Mouse (Mus musculus): ENCODE data around the gene Ppp1cc. TPM values are rescaled to one million over a fixed set of nuclear protein-coding genes. Genes with fewer than 3 reads are reported as not detected.

The Ppp1cc gene
- polyA plus RNA-seq (2014; fragmentation: Illumina TruSeq; extraction: RNeasy Lipid Tissue Mini Kit (QIAGEN cat#74804); ENCODE audit: low read depth, low replicate concordance), result 357 TPM

DNA sequence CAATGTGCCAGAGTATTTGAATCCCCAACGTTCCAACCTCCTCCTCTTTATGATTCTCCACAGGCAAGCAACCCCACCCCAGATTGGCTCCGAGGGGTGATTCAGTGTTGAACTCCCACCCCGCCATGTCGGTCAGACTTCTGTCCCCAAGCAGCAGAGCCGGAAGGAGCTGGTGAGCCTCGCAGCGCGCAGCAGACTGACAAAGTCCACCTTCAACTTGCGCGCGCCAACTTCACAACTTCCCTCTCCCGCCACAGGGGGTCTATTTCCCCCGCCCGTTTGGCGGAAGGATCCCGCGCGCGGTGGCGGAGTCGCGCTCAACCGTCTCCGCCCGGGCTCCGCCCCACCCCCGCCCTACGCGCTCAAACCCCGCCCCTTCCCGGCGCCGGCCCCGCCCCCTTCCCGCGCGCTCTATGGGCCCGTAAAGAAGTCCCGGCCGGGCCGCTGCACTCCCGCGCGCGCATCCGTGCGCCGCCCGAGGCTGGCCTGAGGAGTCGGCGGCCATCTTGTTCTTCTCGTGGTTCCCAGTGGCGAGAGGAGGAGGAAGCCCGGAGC is at the start of gene Ppp1cc:
Gene Ppp1cc (plus strand): TSS at position 452 of the 555 bp plus-strand sequence.

DNA sequence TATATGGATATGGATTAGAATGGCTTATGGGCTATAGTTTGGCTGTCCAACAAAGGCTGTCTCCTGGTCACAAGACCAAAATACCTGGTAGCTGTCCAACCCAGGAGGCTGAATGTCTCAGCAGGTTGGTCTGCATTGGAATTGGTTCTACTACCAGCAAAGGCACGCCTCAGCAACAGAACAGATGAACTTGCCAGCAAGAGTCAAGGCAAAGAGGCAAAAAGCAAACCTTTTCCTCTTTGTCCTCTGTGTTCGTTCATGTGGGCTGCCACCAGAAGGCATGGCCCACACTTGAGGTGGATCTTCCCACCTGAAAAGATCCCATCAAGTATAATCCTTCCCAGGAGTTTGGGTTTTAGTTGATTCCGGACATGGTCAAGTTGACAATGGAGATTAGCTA is 17.4 kb upstream of the Ppp1cc start, which contains the start of gene Ccdc63:
Gene Ccdc63 (minus strand): TSS at position 101 of the 400 bp plus-strand sequence.

DNA sequence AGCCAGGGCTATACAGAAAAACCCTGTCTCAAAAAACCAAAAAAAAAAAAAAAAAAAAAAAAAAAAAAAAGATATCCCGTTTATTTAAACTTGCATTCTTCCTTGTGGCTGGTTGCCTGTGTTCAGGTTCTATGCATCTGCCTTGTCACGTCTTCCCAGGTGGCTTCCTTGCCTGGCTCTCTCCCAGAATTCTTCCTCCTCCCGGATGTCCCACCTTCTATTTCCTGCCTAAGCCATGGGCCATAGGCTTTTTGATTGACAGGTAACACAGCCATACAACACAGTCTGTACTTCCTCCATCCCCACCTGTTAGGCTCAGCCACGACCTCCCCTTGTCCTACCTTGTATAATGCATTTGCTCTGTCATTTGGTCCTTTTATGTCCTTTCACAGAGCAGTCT is 48.4 kb downstream of the Ppp1cc start, which contains the start of gene Hvcn1:
Gene Hvcn1 (plus strand): TSS at position 330 of the 400 bp plus-strand sequence.

Other genes with a start within 250 kb of the Ppp1cc start
- 0.13 TPM for gene Cux2, start 108.2 kb upstream of the Ppp1cc start, polyA plus RNA-seq (2014; fragmentation: Illumina TruSeq; extraction: RNeasy Lipid Tissue Mini Kit (QIAGEN cat#74804); ENCODE audit: low read depth, low replicate concordance)
- not detected for gene Myl2, start 57.3 kb upstream of the Ppp1cc start, polyA plus RNA-seq (2014; fragmentation: Illumina TruSeq; extraction: RNeasy Lipid Tissue Mini Kit (QIAGEN cat#74804); ENCODE audit: low read depth, low replicate concordance)
- gene Ccdc63, start 17.5 kb upstream of the Ppp1cc start, polyA plus RNA-seq (2014; fragmentation: Illumina TruSeq; extraction: RNeasy Lipid Tissue Mini Kit (QIAGEN cat#74804); ENCODE audit: low read depth, low replicate concordance), result not detected
- gene Hvcn1, start 48.5 kb downstream of the Ppp1cc start, polyA plus RNA-seq (2014; fragmentation: Illumina TruSeq; extraction: RNeasy Lipid Tissue Mini Kit (QIAGEN cat#74804); ENCODE audit: low read depth, low replicate concordance), result 0.79 TPM
- 2.3 TPM for gene Tctn1, start 106.2 kb downstream of the Ppp1cc start, polyA plus RNA-seq (2014; fragmentation: Illumina TruSeq; extraction: RNeasy Lipid Tissue Mini Kit (QIAGEN cat#74804); ENCODE audit: low read depth, low replicate concordance)
- gene Pptc7, start 126.1 kb downstream of the Ppp1cc start, polyA plus RNA-seq (2014; fragmentation: Illumina TruSeq; extraction: RNeasy Lipid Tissue Mini Kit (QIAGEN cat#74804); ENCODE audit: low read depth, low replicate concordance), result 52.6 TPM
- 9.1 TPM for gene Rad9b, start 196.0 kb downstream of the Ppp1cc start, polyA plus RNA-seq (2014; fragmentation: Illumina TruSeq; extraction: RNeasy Lipid Tissue Mini Kit (QIAGEN cat#74804); ENCODE audit: low read depth, low replicate concordance)
- gene Vps29, start 196.1 kb downstream of the Ppp1cc start, polyA plus RNA-seq (2014; fragmentation: Illumina TruSeq; extraction: RNeasy Lipid Tissue Mini Kit (QIAGEN cat#74804); ENCODE audit: low read depth, low replicate concordance), result 129 TPM
- gene Gpn3, start 213.6 kb downstream of the Ppp1cc start, polyA plus RNA-seq (2014; fragmentation: Illumina TruSeq; extraction: RNeasy Lipid Tissue Mini Kit (QIAGEN cat#74804); ENCODE audit: low read depth, low replicate concordance), result 21.3 TPM
- gene Fam216a, start 214.1 kb downstream of the Ppp1cc start, polyA plus RNA-seq (2014; fragmentation: Illumina TruSeq; extraction: RNeasy Lipid Tissue Mini Kit (QIAGEN cat#74804); ENCODE audit: low read depth, low replicate concordance), result 3.8 TPM
- gene Arpc3, start 233.6 kb downstream of the Ppp1cc start, polyA plus RNA-seq (2014; fragmentation: Illumina TruSeq; extraction: RNeasy Lipid Tissue Mini Kit (QIAGEN cat#74804); ENCODE audit: low read depth, low replicate concordance), result 230 TPM

Data from sigmoid colon, adult 10 weeks (tissue).